14 mouse cellular contexts compared by ENCODE assay signal in genomic region chr16:90239128-90239746, GRCm38 (mm10). TPM values are rescaled to one million over a fixed set of nuclear protein-coding genes. Genes with fewer than 3 reads are reported as not detected.
DNase-seq lines count a peak whose midpoint lies in the region.
"Had no signal": no experiment of that assay in that cellular context is flagged by ENCODE, and none has a peak within 500 bp of the region (broad histone marks: within the 10 kb centered on the region; RNA-seq: fewer than 3 reads in every experiment).

No protein-coding gene starts in this region.

- intact Hi-C loops in heart, postnatal 10 days (cut with DNase I), result no loop called here

- DNase-seq in heart, adult 11 months, result peak; percentile 82
- no peak for DNase-seq in heart, postnatal 10 days
- DNase-seq in 416B (ENCODE audit: low read depth), result peak; percentile 59
- DNase-seq in brain, adult 2 months (ENCODE audit: low read depth, low spot score), result peak; percentile 77
- DNase-seq in telencephalon, adult 2 months (ENCODE audit: low read depth, low spot score), result peak; percentile 23
- DNase-seq in ovary, postnatal 36 days (ENCODE audit: low spot score), result no peak
- DNase-seq in left cerebral cortex, adult 18-20 months (ENCODE audit: low spot score in 2 of 2), result no peak
- DNase-seq: adrenal gland, adult 8-10 months; adrenal gland, postnatal 36 days; cerebellum, adult 11-12 months; cerebellum, adult 9-10 months; cerebellum, postnatal 25 days; gastrocnemius, postnatal 14 days; heart, postnatal 4 days had no signal

RNA-seq across cellular contexts. Expression of gene Sod1, which starts 18.7 kb away (rescaled TPM):
- 100 to 1,000 TPM; 520 to 541 TPM for total RNA-seq in heart, postnatal 10 days (2021)
- total RNA-seq in left cerebral cortex, adult 18-20 months (2021), result 100 to 1,000 TPM; 426 to 447 TPM

RNA-seq across cellular contexts. Expression of gene Scaf4, which starts 45.1 kb away (rescaled TPM):
- 10 to 100 TPM; 26.8 to 31.2 TPM for total RNA-seq in heart, postnatal 10 days (2021)
- 10 to 100 TPM; 38.2 to 42.2 TPM for total RNA-seq in left cerebral cortex, adult 18-20 months (2021)

Comparison
In these comparisons a context has a peak if more than half of its experiments do, and no peak if none do; other contexts are left out.
1. DNase-seq: peak in heart, adult 11 months (single experiment), 416B (single experiment), brain, adult 2 months (single experiment) and telencephalon, adult 2 months (single experiment); none in heart, postnatal 10 days (0 of 2), ovary, postnatal 36 days (single experiment) and left cerebral cortex, adult 18-20 months (0 of 2).